Mouse (Mus musculus) liver, postnatal 0 days (tissue): ENCODE measurements around the gene C87499. TPM values are rescaled to one million over a fixed set of nuclear protein-coding genes. Genes with fewer than 3 reads are reported as not detected.

Experiments used
- ATAC-seq: fragments of 200-750 bp; cut with Nextera tagmentation; 2 replicates; pipeline ENCODE4 v1.8.0; 2017; ENCODE audit warnings: mild to moderate bottlenecking, moderate library complexity
- DNase-seq: peaks from one replicate; pipeline ENCODE4 v3.0.0-alpha.2; 2016
- H3K27ac ChIP-seq: fragments of 300-500 bp; sonication (generic); 2 replicates; pipeline ENCODE4 v1.5.1; 2014; ENCODE audit warnings: antibody characterized with exemption, moderate library complexity, mild to moderate bottlenecking, low read depth
- H3K27me3 ChIP-seq: fragments of 300-500 bp; sonication (generic); 2 replicates; pipeline ENCODE4 v1.6.1; 2014; ENCODE audit warnings: low read length, control low read depth, mixed read lengths; ENCODE audit not compliant: insufficient read depth
- H3K36me3 ChIP-seq: fragments of 300-500 bp; sonication (generic); replicated peaks from 2 replicates; pipeline ENCODE4 v1.6.1; 2014; ENCODE audit warnings: mild to moderate bottlenecking, control low read depth, low read length, moderate library complexity, mixed read lengths; ENCODE audit not compliant: insufficient read depth
- H3K4me1 ChIP-seq: fragments of 300-500 bp; sonication (generic); 2 replicates; pipeline ENCODE4 v1.6.1; 2014; ENCODE audit warnings: antibody characterized with exemption, mild to moderate bottlenecking, control low read depth; ENCODE audit not compliant: insufficient read depth
- H3K4me2 ChIP-seq: fragments of 300-500 bp; sonication (generic); 2 replicates; pipeline ENCODE4 v1.6.1; 2014; ENCODE audit warnings: low read depth, mild to moderate bottlenecking, low read length, moderate library complexity, mixed read lengths
- H3K4me3 ChIP-seq: fragments of 300-500 bp; sonication (generic); 2 replicates; pipeline ENCODE4 v1.5.1; 2014; ENCODE audit warnings: low read depth, low read length
- H3K9ac ChIP-seq: fragments of 300-500 bp; sonication (generic); replicated peaks from 2 replicates; pipeline ENCODE4 v1.6.1; 2014; ENCODE audit warnings: mild to moderate bottlenecking, moderate library complexity
- H3K9me3 ChIP-seq: fragments of 300-500 bp; sonication (generic); 2 replicates; pipeline ENCODE4 v1.6.1; 2016; ENCODE audit warnings: mild to moderate bottlenecking, control low read depth, low read length, mixed read lengths
- CTCF ChIP-seq: sonication (generic); IDR thresholded peaks from 2 replicates; pipeline ENCODE4 v1.5.1; 2016; ENCODE audit warnings: antibody characterized with exemption, low read depth
- EP300 ChIP-seq: IDR thresholded peaks from 2 replicates; pipeline ENCODE4 v1.6.1; 2016; ENCODE audit warnings: antibody characterized with exemption, low read depth, mild to moderate bottlenecking
- WGBS: fragments of 180-500 bp; shearing (Covaris S2); extraction: QIAGEN DNeasy Blood & Tissue Kit; methylation state at CpG from one replicate; pipeline ENCODE4 v1.1.7; 2014; ENCODE audit not compliant: insufficient replicate concordance; 5-methylcytosine and 5-hydroxymethylcytosine counted together
- polyA plus RNA-seq: library from polyadenylated mRNA; unstranded; fragments of >200 nt; fragmentation: Nextera tagmentation; extraction: Ambion mirVana; gene quantifications from 2 replicates; pipeline ENCODE4 v1.2.1, GENCODE M21; 2015

The C87499 gene
- polyA plus RNA-seq, 1 experiment from 2014 or later = not detected

DNA sequence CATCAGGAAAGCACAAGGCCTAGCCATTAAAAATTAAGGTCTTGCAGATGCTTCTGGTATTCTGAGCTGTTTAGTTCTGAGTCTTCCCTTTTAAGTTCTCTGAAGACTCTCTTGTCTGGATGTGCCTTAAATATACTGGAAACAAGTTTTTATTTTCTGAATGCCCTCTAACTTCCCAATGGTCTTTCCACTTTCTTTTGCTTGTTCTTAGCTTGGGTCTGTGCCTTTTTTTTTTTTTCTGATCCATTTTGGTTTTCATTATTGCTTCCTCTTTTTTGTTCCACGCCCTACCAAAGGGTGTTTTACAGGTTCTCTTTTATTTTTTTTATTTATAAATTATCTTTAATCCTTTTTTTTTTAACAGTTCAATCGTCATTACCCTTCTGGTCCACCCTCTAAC lies 10.1 kb upstream of the C87499 start, which contains the start of gene Ifna13:
TSS of gene Ifna13 (minus strand) at position 101 of the 400 bp plus-strand sequence.
- TF ChIP-seq CTCF = no peak
- TF ChIP-seq EP300 = no peak
- Histone ChIP-seq H3K27me3 (no peaks in the 10 kb centered on the region), H3K4me2 (no peak within 1 kb of the TSS), H3K4me1 (no peaks in the 10 kb centered on the region), H3K4me3 (no peak within 1 kb of the TSS), H3K36me3 (no peaks in the 10 kb centered on the region), H3K27ac (no peak within 1 kb of the TSS), H3K9ac (no peak within 1 kb of the TSS), H3K9me3 (no peaks in the 10 kb centered on the region)
- ATAC-seq = no peak
- 41% methylated on average over 2 of the region's 2 CpGs for WGBS
- DNase-seq = no peak

DNA sequence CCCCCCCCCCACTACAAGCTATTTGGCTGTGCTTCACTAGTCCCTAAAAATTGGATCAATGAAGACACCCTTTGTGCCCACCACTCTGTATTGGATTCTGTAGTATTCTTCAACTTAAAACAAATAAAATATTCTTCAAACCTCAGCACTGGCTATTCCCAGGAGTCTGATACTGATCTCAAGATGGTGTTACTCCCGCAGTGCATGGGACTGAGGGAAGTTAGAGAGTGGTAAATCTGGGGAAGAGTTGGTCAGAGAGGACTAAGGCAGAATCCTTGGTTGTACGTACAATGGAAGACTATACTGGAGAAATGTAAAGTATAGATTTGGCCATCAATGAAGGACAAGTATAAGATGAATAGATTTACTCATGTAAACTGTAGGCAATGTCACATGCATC lies 8.3 kb upstream of the C87499 start:
- Histone ChIP-seq H3K9me3 (no peaks in the 10 kb centered on the region), H3K4me1 (no peaks in the 10 kb centered on the region), H3K4me3 (no peak overlapping the region), H3K4me2 (no peak overlapping the region), H3K36me3 (no peaks in the 10 kb centered on the region), H3K27me3 (no peaks in the 10 kb centered on the region), H3K9ac (no peak overlapping the region), H3K27ac (no peak overlapping the region)
- 33% methylated on average over 2 of the region's 2 CpGs for WGBS
- DNase-seq = no peak
- no peak for ATAC-seq
- no peak for TF ChIP-seq CTCF
- no peak for TF ChIP-seq EP300

DNA sequence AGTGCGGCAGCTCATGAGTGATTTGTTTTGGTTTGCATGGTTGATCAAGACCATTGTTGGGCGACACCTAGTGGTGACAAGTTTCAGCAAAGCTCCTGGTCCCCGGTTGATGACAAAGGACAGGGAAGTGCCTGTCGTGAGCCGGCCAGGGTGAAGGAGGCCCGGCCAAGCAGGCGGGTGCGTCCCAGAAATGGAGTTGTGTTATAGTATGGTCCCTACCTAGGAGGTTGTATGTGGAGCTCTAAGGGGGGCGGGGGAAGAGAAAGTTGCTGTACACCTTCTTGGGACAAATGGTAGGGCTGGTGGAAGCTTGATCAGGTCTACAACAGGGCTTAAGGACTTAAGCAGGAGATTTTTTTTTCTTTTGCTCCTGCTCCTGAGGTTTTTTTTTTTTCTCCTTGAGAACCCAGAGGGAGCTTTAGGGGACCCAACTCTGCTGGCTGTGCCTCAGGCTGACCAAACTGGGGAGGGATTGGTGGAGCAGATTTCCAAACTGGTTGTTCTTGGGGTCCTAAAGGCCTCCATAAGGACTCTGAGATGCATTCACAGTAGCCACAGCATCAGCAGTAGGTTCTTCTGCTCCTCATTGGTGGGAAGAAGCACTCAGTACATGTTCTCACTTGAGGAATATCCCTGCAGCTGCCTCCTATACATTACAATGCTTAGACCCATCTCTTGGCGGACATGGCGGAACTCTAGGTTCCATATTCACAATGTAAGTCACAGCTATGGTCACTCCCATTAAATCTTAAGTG lies 7.0 kb upstream of the C87499 start:
- peak; percentile 84 for ATAC-seq
- no peak overlapping the region for H3K27ac ChIP-seq

DNA sequence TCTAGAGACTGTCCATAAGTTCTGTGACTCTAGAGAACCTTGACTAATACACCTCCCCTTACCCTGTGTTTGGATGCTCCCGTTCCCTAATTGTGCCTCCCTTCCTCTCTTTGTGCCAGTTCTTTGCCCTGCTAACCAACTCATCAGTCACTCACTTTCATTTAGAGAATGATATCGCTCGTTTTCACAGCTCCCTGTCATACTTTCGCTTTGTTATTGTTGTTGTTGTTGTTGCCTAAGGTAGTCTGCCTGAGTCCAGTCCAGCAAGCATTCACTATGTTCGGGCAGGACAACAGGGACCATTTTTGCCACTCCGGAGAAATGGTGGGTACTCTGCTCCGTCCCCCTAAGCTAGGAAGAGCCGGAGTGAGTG lies 6.5 kb upstream of the C87499 start:
- H3K4me2 ChIP-seq = peak overlapping the region; percentile 64
- 45% methylated on average over 8 of the region's 8 CpGs for WGBS
- H3K9me3 ChIP-seq = no peaks in the 10 kb centered on the region
- DNase-seq (no peak), ATAC-seq (no peak)
- no peaks in the 10 kb centered on the region for H3K27me3 ChIP-seq
- H3K36me3 ChIP-seq = no peaks in the 10 kb centered on the region
- no peaks in the 10 kb centered on the region for H3K4me1 ChIP-seq
- H3K4me3 ChIP-seq = peak overlapping the region; percentile 46
- TF ChIP-seq EP300 = no peak
- no peak for TF ChIP-seq CTCF
- H3K27ac ChIP-seq = no peak overlapping the region
- 0 out of 2 replicates have a peak overlapping the region, but pooled peaks have one; percentile 40 for H3K9ac ChIP-seq

More for the DNA sequence above, 7.0 kb upstream of the C87499 start:
- 0 out of 2 replicates have a peak overlapping the region, but pooled peaks have one; percentile 40 for H3K9ac ChIP-seq
- no peaks in the 10 kb centered on the region for H3K27me3 ChIP-seq
- H3K4me3 ChIP-seq = peak overlapping the region; percentile 46
- TF ChIP-seq CTCF (peak; percentile 86), EP300 (no peak)
- DNase-seq = peak; percentile 97
- 20% methylated on average over 11 of the region's 11 CpGs for WGBS
- H3K9me3 ChIP-seq = no peaks in the 10 kb centered on the region
- peak overlapping the region; percentile 64 for H3K4me2 ChIP-seq
- H3K4me1 ChIP-seq = no peaks in the 10 kb centered on the region
- no peaks in the 10 kb centered on the region for H3K36me3 ChIP-seq

DNA sequence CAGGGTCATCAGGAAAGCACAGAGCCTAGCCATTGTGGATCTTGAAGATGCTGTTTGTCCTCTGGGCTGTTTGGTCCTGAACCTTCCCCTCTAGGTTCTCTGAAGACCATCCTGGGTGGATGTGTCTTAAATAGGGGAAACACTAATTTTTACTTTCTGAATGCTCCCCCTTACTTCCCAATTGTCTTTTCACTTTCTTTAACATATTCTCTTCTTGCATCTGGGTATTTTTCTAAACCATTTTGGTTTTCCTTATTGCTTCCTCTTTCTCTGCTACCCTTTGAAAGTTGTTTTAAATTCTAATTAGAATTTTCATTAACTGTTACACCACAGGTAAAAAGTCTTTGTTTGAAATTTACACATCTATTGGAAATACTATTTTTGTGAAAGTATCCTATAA lies 30.9 kb downstream of the C87499 start, which contains the start of gene Ifna12:
TSS of gene Ifna12 (minus strand) at position 101 of the 400 bp plus-strand sequence.
- no peak for ATAC-seq

DNA sequence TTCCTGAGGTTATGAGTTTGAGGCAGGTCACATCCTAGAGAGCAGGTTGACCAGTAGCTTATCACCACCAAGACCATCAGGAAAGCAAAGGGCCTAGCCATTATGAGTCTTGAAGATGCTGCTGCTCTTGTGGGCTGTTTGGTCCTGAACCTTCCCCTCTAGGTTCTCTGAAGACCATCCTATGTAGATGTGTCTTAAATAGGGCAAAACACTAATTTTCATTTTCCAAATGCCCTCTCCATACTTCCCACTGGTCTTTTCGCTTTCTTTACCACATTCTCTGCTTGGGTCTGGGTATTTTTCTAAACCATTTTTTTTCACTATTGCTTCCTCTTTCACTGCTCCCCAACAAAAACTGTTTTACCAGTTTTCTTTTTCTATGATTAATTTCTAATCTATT lies 41.9 kb downstream of the C87499 start, which contains the start of gene Ifna9:
TSS of gene Ifna9 (minus strand) at position 101 of the 400 bp plus-strand sequence.
- Histone ChIP-seq H3K9me3 (no peaks in the 10 kb centered on the region), H3K4me3 (no peak within 1 kb of the TSS), H3K4me1 (no peaks in the 10 kb centered on the region), H3K4me2 (no peak within 1 kb of the TSS), H3K36me3 (no peaks in the 10 kb centered on the region), H3K27me3 (no peaks in the 10 kb centered on the region), H3K9ac (no peak within 1 kb of the TSS), H3K27ac (no peak within 1 kb of the TSS)
- DNase-seq = no peak
- WGBS = 68% methylated on average over 1 of the region's 1 CpGs
- no peak for ATAC-seq
- TF ChIP-seq CTCF (no peak), EP300 (no peak)

More for the DNA sequence above, 30.9 kb downstream of the C87499 start, which contains the start of gene Ifna12:
- H3K27me3 ChIP-seq = no peaks in the 10 kb centered on the region
- no peaks in the 10 kb centered on the region for H3K4me1 ChIP-seq
- TF ChIP-seq CTCF = no peak
- no peak for TF ChIP-seq EP300
- H3K4me3 ChIP-seq = no peak within 1 kb of the TSS
- no peak within 1 kb of the TSS for H3K27ac ChIP-seq
- no peak within 1 kb of the TSS for H3K4me2 ChIP-seq
- DNase-seq = no peak
- no peaks in the 10 kb centered on the region for H3K36me3 ChIP-seq
- H3K9ac ChIP-seq = no peak within 1 kb of the TSS
- H3K9me3 ChIP-seq = no peaks in the 10 kb centered on the region

Other genes with a start within 250 kb of the C87499 start
- gene Hacd4, start 195.5 kb downstream of the C87499 start, polyA plus RNA-seq = 5.3 TPM in 2 replicates
- not detected in 2 replicates for gene Ifnb1, start 111.6 kb downstream of the C87499 start, polyA plus RNA-seq
- gene Ifna15, start 76.2 kb downstream of the C87499 start, polyA plus RNA-seq = not detected in 2 replicates
- not detected in 2 replicates for gene Ifna14, start 62.6 kb downstream of the C87499 start, polyA plus RNA-seq
- not detected in 2 replicates for gene Ifna9, start 42.0 kb downstream of the C87499 start, polyA plus RNA-seq
- gene Ifna12, start 31.0 kb downstream of the C87499 start, polyA plus RNA-seq = not detected in 2 replicates
- not detected in 2 replicates for gene Ifna13, start 10.0 kb upstream of the C87499 start, polyA plus RNA-seq
- gene Ifna16, start 42.5 kb upstream of the C87499 start, polyA plus RNA-seq = not detected in 2 replicates
- not detected in 2 replicates for gene Ifna2, start 49.5 kb upstream of the C87499 start, polyA plus RNA-seq
- not detected in 2 replicates for gene Ifnab, start 56.9 kb upstream of the C87499 start, polyA plus RNA-seq
- 0.15 and 0.22 TPM in 2 replicates for gene Gm26566, start 87.4 kb upstream of the C87499 start, polyA plus RNA-seq
- 18.6 and 20.1 TPM in 2 replicates for gene Klhl9, start 88.1 kb upstream of the C87499 start, polyA plus RNA-seq
- not detected in 2 replicates for gene Gm13271, start 120.5 kb upstream of the C87499 start, polyA plus RNA-seq
- gene Gm13283, start 125.7 kb upstream of the C87499 start, polyA plus RNA-seq = 0.13 TPM in 1 of 2 replicates, not detected in the other
- gene Gm13290, start 139.4 kb upstream of the C87499 start, polyA plus RNA-seq = not detected in 2 replicates
- gene Gm13289, start 142.5 kb upstream of the C87499 start, polyA plus RNA-seq = not detected in 2 replicates
- not detected in 2 replicates for gene Gm13272, start 145.4 kb upstream of the C87499 start, polyA plus RNA-seq
- gene Ifnz, start 147.7 kb upstream of the C87499 start, polyA plus RNA-seq = not detected in 2 replicates
- gene Gm13276, start 151.3 kb upstream of the C87499 start, polyA plus RNA-seq = not detected in 2 replicates
- not detected in 2 replicates for gene Gm13277, start 154.2 kb upstream of the C87499 start, polyA plus RNA-seq
- not detected in 2 replicates for gene Gm13278, start 157.1 kb upstream of the C87499 start, polyA plus RNA-seq
- gene Gm13275, start 160.1 kb upstream of the C87499 start, polyA plus RNA-seq = not detected in 2 replicates
- not detected in 2 replicates for gene Gm13279, start 163.0 kb upstream of the C87499 start, polyA plus RNA-seq
- 0.17 and 0.25 TPM in 2 replicates for gene Gm13285, start 165.3 kb upstream of the C87499 start, polyA plus RNA-seq
- not detected in 2 replicates for gene Gm13287, start 168.8 kb upstream of the C87499 start, polyA plus RNA-seq
- gene Gm13288, start 171.1 kb upstream of the C87499 start, polyA plus RNA-seq = not detected in 2 replicates
- not detected in 2 replicates for gene Ifna7, start 181.8 kb upstream of the C87499 start, polyA plus RNA-seq
- gene Ifna11, start 185.5 kb upstream of the C87499 start, polyA plus RNA-seq = not detected in 2 replicates
- gene Ifna6, start 193.0 kb upstream of the C87499 start, polyA plus RNA-seq = not detected in 2 replicates
- gene Ifna5, start 201.1 kb upstream of the C87499 start, polyA plus RNA-seq = not detected in 2 replicates
- not detected in 2 replicates for gene Ifna4, start 207.4 kb upstream of the C87499 start, polyA plus RNA-seq
- gene Ifna1, start 215.7 kb upstream of the C87499 start, polyA plus RNA-seq = not detected in 2 replicates
- gene Ifne, start 245.8 kb upstream of the C87499 start, polyA plus RNA-seq = not detected in 2 replicates